Mouse (Mus musculus) adrenal gland, adult 10 weeks (tissue): ENCODE results near the gene L3mbtl2. TPM values are rescaled to one million over a fixed set of nuclear protein-coding genes. Genes with fewer than 3 reads are reported as not detected.

Experiments
- polyA plus RNA-seq: library from polyadenylated mRNA; stranded (reverse); fragments of 350-450 nt; fragmentation: Illumina TruSeq; extraction: RNeasy Lipid Tissue Mini Kit (QIAGEN cat#74804); gene quantifications from one replicate; pipeline ENCODE4 v1.2.3, GENCODE M21; 2014; ENCODE audit warnings: low read depth, low replicate concordance

Gene L3mbtl2
- polyA plus RNA-seq = 1.6 TPM

DNA sequence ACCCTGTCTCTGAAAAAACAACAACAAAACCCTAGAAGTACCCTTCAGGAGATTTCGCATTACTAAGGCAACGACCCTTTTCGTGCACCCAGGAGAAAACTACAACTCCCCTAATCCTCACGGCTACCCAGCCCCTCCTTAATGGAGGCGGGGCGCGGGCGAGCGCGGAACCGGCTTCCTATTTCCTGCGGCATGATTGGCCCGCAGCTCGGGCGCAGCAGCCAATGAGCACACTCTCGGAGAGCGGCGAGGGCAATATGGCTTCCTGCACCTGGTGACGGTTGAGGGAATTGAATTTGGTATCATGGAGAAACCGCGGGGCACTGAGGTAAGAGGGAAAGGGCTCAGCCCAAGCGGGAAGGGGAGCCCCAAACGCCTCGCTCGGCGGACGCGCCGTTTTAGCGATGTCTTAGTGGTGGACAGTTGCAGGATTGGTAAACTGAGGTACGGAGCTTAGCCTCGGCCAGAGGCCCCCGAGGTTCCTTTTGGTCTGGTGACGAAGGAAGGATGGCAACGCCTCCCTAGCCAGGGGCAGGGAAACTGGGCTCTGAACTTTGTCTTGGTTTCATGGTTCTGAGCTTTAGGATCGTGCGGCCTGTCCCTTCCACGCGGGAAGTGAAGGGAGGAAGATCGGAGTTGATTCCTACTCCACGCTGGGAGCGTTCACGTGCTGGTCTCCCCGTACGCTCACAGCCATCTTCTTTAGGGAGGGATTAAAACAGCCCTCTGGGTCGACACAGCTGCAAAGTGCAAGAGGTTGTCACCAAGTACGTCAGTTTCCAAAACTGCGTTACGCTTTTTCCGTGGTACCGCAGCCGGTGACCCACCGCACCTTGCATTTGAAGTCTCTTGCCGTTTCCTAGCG lies at the start of gene L3mbtl2:
L3mbtl2 (plus strand) TSS at position 193 of the 865 bp plus-strand sequence.

DNA sequence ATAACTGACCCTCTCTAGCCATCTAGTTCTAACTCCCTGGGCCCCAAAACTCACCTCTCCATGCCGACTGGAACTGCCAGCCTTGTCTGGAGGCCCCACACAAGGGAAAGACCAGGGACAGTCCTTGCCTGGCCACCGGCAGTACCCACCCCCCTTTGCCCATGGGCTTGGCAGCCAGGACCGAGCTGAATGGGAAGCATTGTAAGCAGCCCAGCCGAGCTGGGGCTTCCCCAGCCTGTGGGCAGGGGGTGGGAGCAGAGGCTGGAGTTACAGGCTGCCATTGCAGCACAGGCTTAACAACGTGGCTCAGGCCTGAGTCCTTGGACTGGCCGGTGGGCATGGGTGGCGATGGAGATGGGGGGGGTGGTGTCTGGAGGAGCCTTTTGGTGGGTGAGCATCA lies 33.5 kb downstream of the L3mbtl2 start, which contains the start of gene Chadl:
Chadl (minus strand) TSS at position 113 of the 400 bp plus-strand sequence.

Other genes starting within 250 kb of the L3mbtl2 start
- 120 TPM for gene Rbx1, start 197.6 kb upstream of the L3mbtl2 start, polyA plus RNA-seq
- gene Ep300, start 78.5 kb upstream of the L3mbtl2 start, polyA plus RNA-seq = 78.9 TPM
- not detected for gene Chadl, start 33.4 kb downstream of the L3mbtl2 start, polyA plus RNA-seq
- 17.0 TPM for gene Zc3h7b, start 81.2 kb downstream of the L3mbtl2 start, polyA plus RNA-seq
- 7.4 TPM for gene Rangap1, start 81.6 kb downstream of the L3mbtl2 start, polyA plus RNA-seq
- gene Tef, start 138.5 kb downstream of the L3mbtl2 start, polyA plus RNA-seq = 21.1 TPM
- gene Tob2, start 194.9 kb downstream of the L3mbtl2 start, polyA plus RNA-seq = 15.7 TPM
- 20.7 TPM for gene Phf5a, start 208.0 kb downstream of the L3mbtl2 start, polyA plus RNA-seq
- gene Aco2, start 208.4 kb downstream of the L3mbtl2 start, polyA plus RNA-seq = 113 TPM